Mouse (Mus musculus) ZHBTc4 (cell line): ENCODE data around the gene Zfp239.

Source experiments
- DNase-seq: peaks from one replicate; pipeline ENCODE4 v3.0.0-alpha.2; 2011; ENCODE audit warnings: low read depth, low spot score

Gene Zfp239

GRCm38 (mm10) chr6:117879408-117880115 is 17.7 kb downstream of the Zfp239 start:
- peak; percentile 99 for DNase-seq

GRCm38 (mm10) chr6:117880394-117880838 is 18.5 kb downstream of the Zfp239 start:
- DNase-seq: no peak

- peak; percentile 35 for DNase-seq
These were observed 19.3 kb downstream of the Zfp239 start for GRCm38 (mm10) chr6:117881229-117881628.

GRCm38 (mm10) chr6:117881997-117882396 is 20.1 kb downstream of the Zfp239 start:
- peak; percentile 64 for DNase-seq

- no peak for DNase-seq
These were observed 24.0 kb downstream of the Zfp239 start for GRCm38 (mm10) chr6:117885943-117886342.

GRCm38 (mm10) chr6:117888032-117888431 is 26.1 kb downstream of the Zfp239 start:
- DNase-seq: no peak

- no peak for DNase-seq
These were observed 26.8 kb downstream of the Zfp239 start for GRCm38 (mm10) chr6:117888642-117889096.

GRCm38 (mm10) chr6:117890257-117890656 is 28.4 kb downstream of the Zfp239 start:
- DNase-seq: no peak

- DNase-seq: peak; percentile 79
These were observed 29.7 kb downstream of the Zfp239 start for GRCm38 (mm10) chr6:117891369-117892160.

- DNase-seq: no peak
These were observed 30.5 kb downstream of the Zfp239 start for GRCm38 (mm10) chr6:117892386-117892785.

GRCm38 (mm10) chr6:117893435-117893834 is 31.5 kb downstream of the Zfp239 start:
- no peak for DNase-seq

GRCm38 (mm10) chr6:117897800-117898199 is 35.9 kb downstream of the Zfp239 start:
- DNase-seq: no peak

- DNase-seq: peak; percentile 59
These were observed 38.5 kb downstream of the Zfp239 start, which contains the start of gene Hnrnpf for GRCm38 (mm10) chr6:117900126-117901080. Hnrnpf (plus strand) TSS chr6:117900324.

- DNase-seq: no peak
These were observed 39.9 kb downstream of the Zfp239 start for GRCm38 (mm10) chr6:117901510-117902402.

- DNase-seq: no peak
These were observed 40.7 kb downstream of the Zfp239 start for GRCm38 (mm10) chr6:117902556-117902955.

GRCm38 (mm10) chr6:117903836-117904235 is 41.9 kb downstream of the Zfp239 start:
- no peak for DNase-seq

- DNase-seq: no peak
These were observed 43.5 kb downstream of the Zfp239 start for GRCm38 (mm10) chr6:117905260-117905930.

- DNase-seq: peak; percentile 85
These were observed 44.2 kb downstream of the Zfp239 start for GRCm38 (mm10) chr6:117906015-117906531.

- peak; percentile 99 for DNase-seq
These were observed 44.8 kb downstream of the Zfp239 start for GRCm38 (mm10) chr6:117906590-117907271.
